Mouse (Mus musculus) G1E (cell line): ENCODE data around the gene Lbr. TPM values are rescaled to one million over a fixed set of nuclear protein-coding genes. Genes with fewer than 3 reads are reported as not detected.
"Not testable (repeated sequence)": the region's sequence is repeated elsewhere in the genome, so short reads cannot be mapped to it uniquely, and the experiment has no call there.

Source experiments
- ATAC-seq: 2 replicates; pipeline ENCODE4 v1.8.0; 2016; ENCODE audit warnings: mild to moderate bottlenecking; ENCODE audit not compliant: insufficient number of reproducible peaks, poor library complexity, low FRiP score, severe bottlenecking; ENCODE audit errors: extremely low read depth
- DNase-seq: peaks from one replicate; pipeline ENCODE4 v3.0.0; 2012; ENCODE audit warnings: low spot score
- H3K27me3 ChIP-seq: 2 replicates; pipeline ENCODE4 v1.6.1; 2012; ENCODE audit warnings: mild to moderate bottlenecking, low read length, inconsistent platforms; ENCODE audit not compliant: insufficient read depth
- H3K36me3 ChIP-seq: replicated peaks from 2 replicates; pipeline ENCODE3; 2012; ENCODE audit warnings: mild to moderate bottlenecking, inconsistent platforms
- H3K4me1 ChIP-seq: 2 replicates; pipeline ENCODE4 v1.6.1; 2012; ENCODE audit warnings: low read depth, low read length, inconsistent platforms, mixed read lengths; ENCODE audit not compliant: insufficient read depth
- H3K4me3 ChIP-seq: 2 replicates; pipeline ENCODE4 v1.5.1; 2012; ENCODE audit warnings: low read depth, mild to moderate bottlenecking, inconsistent platforms, low read length, moderate library complexity, mixed read lengths
- H3K9me3 ChIP-seq: replicated peaks from 2 replicates; pipeline ENCODE4 v1.6.1; 2012; ENCODE audit warnings: inconsistent platforms
- CTCF ChIP-seq: IDR thresholded peaks from 2 replicates; pipeline ENCODE4 v1.5.1; 2012; ENCODE audit warnings: low read depth, low read length, inconsistent platforms, mixed read lengths
- GATA1 ChIP-seq: IDR thresholded peaks from 2 replicates; pipeline ENCODE4 v1.6.1; 2012; ENCODE audit warnings: borderline replicate concordance, low read length, inconsistent platforms, mixed read lengths
- GATA2 ChIP-seq: IDR thresholded peaks from 2 replicates; pipeline ENCODE4 v1.6.1; 2012; ENCODE audit warnings: low read depth, low read length, inconsistent platforms, borderline replicate concordance
- POLR2AphosphoS5 ChIP-seq: IDR thresholded peaks from 2 replicates; pipeline ENCODE4 v1.6.1; 2012; ENCODE audit warnings: low read depth, low read length, inconsistent platforms; ENCODE audit not compliant: insufficient replicate concordance
- TAL1 ChIP-seq: conservative IDR thresholded peaks from 2 replicates; pipeline ENCODE4 v1.6.1; 2012; ENCODE audit warnings: low read depth, low read length, inconsistent platforms, mixed read lengths
- polyA plus RNA-seq: library from polyadenylated mRNA; stranded (reverse); fragments of >175 nt; gene quantifications from 2 replicates; pipeline ENCODE4 v1.2.3, GENCODE M21; 2012
- total RNA-seq, 2 experiments: library from RNA; stranded (forward) in 1 of 2; stranded (reverse) in 1 of 2; fragments of 200-1000 nt in 1 of 2; fragments of >200 nt in 1 of 2; fragmentation: Nextera tagmentation in 1 of 2; gene quantifications; 2 replicates each; pipeline ENCODE4 v1.2.3; 2014 to 2017

Lbr gene
- total and polyA plus RNA-seq, 3 experiments, result 85.4 to 265 (median 239) TPM

GRCm38 (mm10) chr1:181799911-181800310 lies 42.9 kb downstream of the Lbr start:
- Histone ChIP-seq H3K36me3 (no peaks in the 10 kb centered on the region), H3K27me3 (peaks cover 14% of the 10 kb centered on the region), H3K4me3 (no peak overlapping the region), H3K4me1 (no peaks in the 10 kb centered on the region), H3K9me3 (no peaks in the 10 kb centered on the region)
- TF ChIP-seq GATA2 (no peak), GATA1 (no peak), CTCF (no peak), POLR2AphosphoS5 (no peak), TAL1 (no peak)
- ATAC-seq (no peak), DNase-seq (no peak)

GRCm38 (mm10) chr1:181793541-181793940 lies 49.3 kb downstream of the Lbr start:
- DNase-seq (no peak), ATAC-seq (no peak)
- Histone ChIP-seq H3K9me3 (no peaks in the 10 kb centered on the region), H3K4me1 (no peaks in the 10 kb centered on the region), H3K36me3 (no peaks in the 10 kb centered on the region), H3K4me3 (no peak overlapping the region), H3K27me3 (peaks cover 3% of the 10 kb centered on the region; the same call in 1 of the 2 replicates)
- TF ChIP-seq TAL1, result no peak

- TF ChIP-seq GATA2, result no peak
- TF ChIP-seq GATA1, result no peak
- TF ChIP-seq TAL1, result no peak
- no peak for TF ChIP-seq POLR2AphosphoS5
- TF ChIP-seq CTCF, result no peak
- DNase-seq (no peak), ATAC-seq (no peak)
These were observed 52.9 kb downstream of the Lbr start for GRCm38 (mm10) chr1:181789952-181790351.

GRCm38 (mm10) chr1:181782600-181782999 lies 60.2 kb downstream of the Lbr start:
- H3K4me1 ChIP-seq, DNase-seq: not testable (repeated sequence)

More at GRCm38 (mm10) chr1:181789952-181790351, 52.9 kb downstream of the Lbr start:
- peaks cover 12% of the 10 kb centered on the region for H3K27me3 ChIP-seq
- H3K4me1 ChIP-seq, result no peaks in the 10 kb centered on the region
- H3K9me3 ChIP-seq, result peaks cover 6% of the 10 kb centered on the region; the same call in 1 of the 2 replicates
- no peak overlapping the region for H3K4me3 ChIP-seq
- no peaks in the 10 kb centered on the region for H3K36me3 ChIP-seq

GRCm38 (mm10) chr1:181776541-181776940 lies 66.3 kb downstream of the Lbr start:
- DNase-seq, result no peak

More at GRCm38 (mm10) chr1:181782600-181782999, 60.2 kb downstream of the Lbr start:
- H3K27me3 ChIP-seq, ATAC-seq, H3K4me3 ChIP-seq, H3K9me3 ChIP-seq, H3K36me3 ChIP-seq: not testable (repeated sequence)

GRCm38 (mm10) chr1:181771871-181772270 lies 71.0 kb downstream of the Lbr start:
- ATAC-seq, result no peak
- TF ChIP-seq GATA1, result no peak
- no peak for TF ChIP-seq POLR2AphosphoS5
- TF ChIP-seq GATA2, result no peak
- no peaks in the 10 kb centered on the region for H3K4me1 ChIP-seq
- H3K4me3 ChIP-seq, result peak overlapping the region; percentile 6; the same call in 1 of the 2 replicates
- no peaks in the 10 kb centered on the region for H3K27me3 ChIP-seq
- no peak for DNase-seq
- peaks cover 3% of the 10 kb centered on the region for H3K9me3 ChIP-seq
- H3K36me3 ChIP-seq, result no peaks in the 10 kb centered on the region

More at GRCm38 (mm10) chr1:181776541-181776940, 66.3 kb downstream of the Lbr start:
- no peak for ATAC-seq
- Histone ChIP-seq H3K36me3 (no peaks in the 10 kb centered on the region), H3K9me3 (peaks cover 3% of the 10 kb centered on the region), H3K4me3 (no peak overlapping the region), H3K27me3 (no peaks in the 10 kb centered on the region), H3K4me1 (no peaks in the 10 kb centered on the region)
- TF ChIP-seq POLR2AphosphoS5, result no peak
- TF ChIP-seq GATA2, result no peak
- no peak for TF ChIP-seq TAL1
- no peak for TF ChIP-seq CTCF
- TF ChIP-seq GATA1, result no peak

GRCm38 (mm10) chr1:181769392-181769791 lies 73.5 kb downstream of the Lbr start:
- Histone ChIP-seq H3K36me3 (no peaks in the 10 kb centered on the region), H3K4me1 (no peaks in the 10 kb centered on the region), H3K9me3 (no peaks in the 10 kb centered on the region), H3K4me3 (no peak overlapping the region), H3K27me3 (no peaks in the 10 kb centered on the region)
- no peak for ATAC-seq
- no peak for TF ChIP-seq GATA2
- TF ChIP-seq CTCF, result peak; percentile 33; the same call in 1 of the 2 replicates
- no peak for DNase-seq

Other genes starting within 250 kb of the Lbr start
- not detected in 2 replicates for gene Enah, start 176.9 kb upstream of the Lbr start, total RNA-seq (2014; fragmentation: Nextera tagmentation)
- 0.12 and 0.87 TPM in 2 replicates for gene Enah, start 176.9 kb upstream of the Lbr start, total RNA-seq (2017)
- not detected in 2 replicates for gene Enah, start 176.9 kb upstream of the Lbr start, polyA plus RNA-seq